Mouse (Mus musculus): ENCODE data around the gene Zkscan2. TPM values are rescaled to one million over a fixed set of nuclear protein-coding genes. Genes with fewer than 3 reads are reported as not detected.

Zkscan2 gene
- polyA plus RNA-seq, 1 experiment: 0.15 TPM

- no peak for TF ChIP-seq POLR2A (IDR thresholded peaks at IDR 0.05; ENCODE audit: borderline replicate concordance, extremely low read depth, low read depth, low read length)
- no peak for TF ChIP-seq CTCF (IDR thresholded peaks at IDR 0.05; ENCODE audit: insufficient read depth, low read length)
- H3K4me3 ChIP-seq (replicated peaks; ENCODE audit: extremely low read depth, low read depth, low read length): no peak overlapping the region
- 69% methylated on average over 10 of the region's 10 CpGs for WGBS
These were observed 50.6 kb downstream of the Zkscan2 start for GRCm38 (mm10) chr7:123449676-123450075.

GRCm38 (mm10) chr7:123448794-123449193, 51.5 kb downstream of the Zkscan2 start:
- no peak for DNase-seq
- no peaks in the 10 kb centered on the region for H3K4me1 ChIP-seq (ENCODE audit: control insufficient read depth, insufficient read depth, low read length)
- TF ChIP-seq POLR2A (IDR thresholded peaks at IDR 0.05; ENCODE audit: borderline replicate concordance, extremely low read depth, low read depth, low read length): no peak
- TF ChIP-seq CTCF (IDR thresholded peaks at IDR 0.05; ENCODE audit: insufficient read depth, low read length): no peak
- WGBS: 76% methylated on average over 2 of the region's 2 CpGs
- H3K4me3 ChIP-seq (replicated peaks; ENCODE audit: extremely low read depth, low read depth, low read length): no peak overlapping the region

More at GRCm38 (mm10) chr7:123449676-123450075, 50.6 kb downstream of the Zkscan2 start:
- no peaks in the 10 kb centered on the region for H3K4me1 ChIP-seq (ENCODE audit: control insufficient read depth, insufficient read depth, low read length)
- DNase-seq: no peak

GRCm38 (mm10) chr7:123442079-123442478, 58.2 kb downstream of the Zkscan2 start:
- H3K4me1 ChIP-seq (ENCODE audit: control insufficient read depth, insufficient read depth, low read length): no peaks in the 10 kb centered on the region
- H3K4me3 ChIP-seq (replicated peaks; ENCODE audit: extremely low read depth, low read depth, low read length): no peak overlapping the region
- DNase-seq: no peak
- WGBS: 64% methylated on average over 1 of the region's 1 CpGs
- TF ChIP-seq CTCF (IDR thresholded peaks at IDR 0.05; ENCODE audit: insufficient read depth, low read length) (no peak), POLR2A (IDR thresholded peaks at IDR 0.05; ENCODE audit: borderline replicate concordance, extremely low read depth, low read depth, low read length) (no peak)

GRCm38 (mm10) chr7:123431206-123431605, 69.0 kb downstream of the Zkscan2 start:
- TF ChIP-seq CTCF (IDR thresholded peaks at IDR 0.05; ENCODE audit: insufficient read depth, low read length) (no peak), POLR2A (IDR thresholded peaks at IDR 0.05; ENCODE audit: borderline replicate concordance, extremely low read depth, low read depth, low read length) (no peak)
- WGBS: 75% methylated on average over 4 of the region's 4 CpGs
- no peak overlapping the region for H3K4me3 ChIP-seq (replicated peaks; ENCODE audit: extremely low read depth, low read depth, low read length)

GRCm38 (mm10) chr7:123430411-123430705, 69.9 kb downstream of the Zkscan2 start:
- DNase-seq: no peak
- no peak overlapping the region for H3K4me3 ChIP-seq (replicated peaks; ENCODE audit: extremely low read depth, low read depth, low read length)
- TF ChIP-seq CTCF (IDR thresholded peaks at IDR 0.05; ENCODE audit: insufficient read depth, low read length) (no peak), POLR2A (IDR thresholded peaks at IDR 0.05; ENCODE audit: borderline replicate concordance, extremely low read depth, low read depth, low read length) (no peak)
- no peaks in the 10 kb centered on the region for H3K4me1 ChIP-seq (ENCODE audit: control insufficient read depth, insufficient read depth, low read length)
- 77% methylated on average over 4 of the region's 4 CpGs for WGBS

More at GRCm38 (mm10) chr7:123431206-123431605, 69.0 kb downstream of the Zkscan2 start:
- no peaks in the 10 kb centered on the region for H3K4me1 ChIP-seq (ENCODE audit: control insufficient read depth, insufficient read depth, low read length)
- no peak for DNase-seq

GRCm38 (mm10) chr7:123429624-123430410, 70.4 kb downstream of the Zkscan2 start:
- 51% methylated on average over 8 of the region's 8 CpGs for WGBS

More at GRCm38 (mm10) chr7:123429624-123430410, 70.4 kb downstream of the Zkscan2 start:
- Histone ChIP-seq H3K4me3 (replicated peaks; ENCODE audit: extremely low read depth, low read depth, low read length) (no peak overlapping the region), H3K4me1 (ENCODE audit: control insufficient read depth, insufficient read depth, low read length) (no peaks in the 10 kb centered on the region)
- DNase-seq: no peak
- no peak for TF ChIP-seq POLR2A (IDR thresholded peaks at IDR 0.05; ENCODE audit: borderline replicate concordance, extremely low read depth, low read depth, low read length)
- TF ChIP-seq CTCF (IDR thresholded peaks at IDR 0.05; ENCODE audit: insufficient read depth, low read length): no peak

Other genes with a start within 250 kb of the Zkscan2 start
- gene Lcmt1, start 130.7 kb downstream of the Zkscan2 start, polyA plus RNA-seq (2012; rRNA removed): 15.2 and 17.8 TPM in 2 replicates
- 28.5 and 35.3 TPM in 2 replicates for gene Arhgap17, start 130.5 kb downstream of the Zkscan2 start, polyA plus RNA-seq (2012; rRNA removed)
- 0.13 and 2.1 TPM in 2 replicates for gene Aqp8, start 38.2 kb downstream of the Zkscan2 start, polyA plus RNA-seq (2012; rRNA removed)